Comparison of ENCODE assay signal across 23 mouse cellular contexts in the genomic region with DNA sequence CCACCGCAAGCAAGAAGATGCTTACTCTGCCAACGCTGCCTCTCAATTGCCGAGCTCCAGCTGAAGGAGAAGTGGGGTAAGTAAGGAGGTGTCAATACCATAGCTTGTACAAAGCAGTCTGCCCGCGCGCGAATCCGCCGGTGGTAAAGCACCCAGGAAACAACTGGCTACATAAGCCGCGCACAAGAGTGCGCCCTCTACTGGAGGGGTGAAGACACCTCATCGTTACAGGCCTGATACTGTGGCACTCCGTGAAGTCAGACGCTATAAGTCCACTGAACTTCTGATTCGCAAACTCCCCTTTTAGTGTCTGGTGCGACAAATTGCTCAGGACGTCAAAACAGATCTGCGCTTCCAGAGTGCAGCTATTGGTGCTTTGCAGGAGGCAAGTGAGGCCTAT. TPM values are rescaled to one million over a fixed set of nuclear protein-coding genes. Genes with fewer than 3 reads are reported as not detected.
A peak's percentile ranks its signal among the peaks of the same experiment; 100 is the strongest.
DNase-seq lines count a peak whose midpoint lies in the region; ATAC-seq and TF ChIP-seq lines count a peak whose summit lies in the region.
"Had no signal": no experiment of that assay in that cellular context is flagged by ENCODE, and none has a peak within 500 bp of the region (broad histone marks: within the 10 kb centered on the region; RNA-seq: fewer than 3 reads in every experiment).

No protein-coding gene starts in this region.

- no peak for ATAC-seq in lung, postnatal 0 days
- no peak for ATAC-seq in G1E (ENCODE audit: extremely low read depth, insufficient number of reproducible peaks, low FRiP score, poor library complexity, severe bottlenecking)
- ATAC-seq: forebrain, embryonic 13.5 days had no signal

- no peak overlapping the region for H3K27ac ChIP-seq in kidney, adult 2 months (ENCODE audit: insufficient read depth, low read depth, low read length)
- no peak overlapping the region for H3K27ac ChIP-seq in lung, postnatal 0 days (ENCODE audit: low read length)
- no peak overlapping the region for H3K27ac ChIP-seq in bone marrow macrophage, adult 2 months (ENCODE audit: insufficient read depth, low read depth, low read length)
- H3K27ac ChIP-seq: embryonic facial prominence, embryonic 10.5 days; forebrain, embryonic 13.5 days; limb, embryonic 13.5 days; neural tube, embryonic 12.5 days had no signal

- no peaks in the 10 kb centered on the region for H3K27me3 ChIP-seq in kidney, adult 2 months (replicated peaks; ENCODE audit: control insufficient read depth, insufficient read depth, low read length)
- no peaks in the 10 kb centered on the region for H3K27me3 ChIP-seq in lung, postnatal 0 days (replicated peaks; ENCODE audit: insufficient read depth, low read length)
- H3K27me3 ChIP-seq in G1E (ENCODE audit: insufficient read depth, low read length) = peaks cover 6% of the 10 kb centered on the region
- H3K27me3 ChIP-seq: forebrain, embryonic 13.5 days; limb, embryonic 13.5 days; neural tube, embryonic 12.5 days had no signal

- H3K36me3 ChIP-seq in kidney, adult 2 months (ENCODE audit: control insufficient read depth, insufficient read depth, low read length) = no peaks in the 10 kb centered on the region
- no peaks in the 10 kb centered on the region for H3K36me3 ChIP-seq in lung, postnatal 0 days (ENCODE audit: insufficient read depth, low read length)
- no peaks in the 10 kb centered on the region for H3K36me3 ChIP-seq in G1E (replicated peaks)
- H3K36me3 ChIP-seq: embryonic facial prominence, embryonic 10.5 days; limb, embryonic 13.5 days; neural tube, embryonic 12.5 days had no signal

- 0 out of 2 replicates have a peak, but pooled peaks have one; percentile 2 for TF ChIP-seq CTCF in kidney, adult 2 months (conservative IDR thresholded peaks at IDR 0.05; ENCODE audit: insufficient read depth, insufficient read length, low read depth, low read length)
- TF ChIP-seq CTCF in lung, postnatal 0 days (IDR thresholded peaks at IDR 0.05) = peak; percentile 14; the same call in 1 of the 2 replicates
- peak; percentile 13; the same call in 1 of the 2 replicates for TF ChIP-seq CTCF in G1E (IDR thresholded peaks at IDR 0.05; ENCODE audit: low read depth, low read length)
- peak; percentile 39; the same call in 1 of the 2 replicates for TF ChIP-seq CTCF in bone marrow macrophage, adult 2 months (IDR thresholded peaks at IDR 0.05; ENCODE audit: low read depth, low read length)

- DNase-seq in kidney, adult 2 months = no peak
- DNase-seq in kidney, postnatal 36 days = no peak
- no peak for DNase-seq in lung, postnatal 0 days (ENCODE audit: low spot score)
- no peak for DNase-seq in lung, postnatal 10 days
- no peak for DNase-seq in G1E (ENCODE audit: low spot score)
- no peak for DNase-seq in adrenal gland, postnatal 10 days
- no peak for DNase-seq in spleen, postnatal 10 days (ENCODE audit: low spot score in 2 of 2)
- DNase-seq: cerebellum, adult 11 months; cerebellum, postnatal 36 days; lung, adult 18-20 months; thymus, postnatal 25 days had no signal

- H3K9me3 ChIP-seq in lung, postnatal 0 days (ENCODE audit: low read length) = no peaks in the 10 kb centered on the region
- no peaks in the 10 kb centered on the region for H3K9me3 ChIP-seq in G1E (replicated peaks)
- H3K9me3 ChIP-seq: embryonic facial prominence, embryonic 10.5 days; forebrain, embryonic 13.5 days; limb, embryonic 13.5 days had no signal

- no peak overlapping the region for H3K4me3 ChIP-seq in kidney, adult 2 months (ENCODE audit: insufficient read depth, low read depth, low read length)
- no peak overlapping the region for H3K4me3 ChIP-seq in lung, postnatal 0 days (ENCODE audit: low read depth, low read length)
- no peak overlapping the region for H3K4me3 ChIP-seq in G1E (ENCODE audit: low read depth, low read length)
- no peak overlapping the region for H3K4me3 ChIP-seq in bone marrow macrophage, adult 2 months (ENCODE audit: insufficient read depth, low read length)
- H3K4me3 ChIP-seq: embryonic facial prominence, embryonic 10.5 days; forebrain, embryonic 13.5 days; limb, embryonic 13.5 days; neural tube, embryonic 12.5 days had no signal

- no peak overlapping the region for H3K9ac ChIP-seq in lung, postnatal 0 days (replicated peaks; ENCODE audit: low read depth)
- H3K9ac ChIP-seq: forebrain, embryonic 13.5 days; limb, embryonic 13.5 days; neural tube, embryonic 12.5 days had no signal

- H3K4me1 ChIP-seq in kidney, adult 2 months (ENCODE audit: control insufficient read depth, insufficient read depth, low read length) = no peaks in the 10 kb centered on the region
- H3K4me1 ChIP-seq in lung, postnatal 0 days (ENCODE audit: insufficient read depth, low read depth, low read length) = peaks cover 4% of the 10 kb centered on the region
- H3K4me1 ChIP-seq in G1E (ENCODE audit: insufficient read depth, low read depth, low read length) = no peaks in the 10 kb centered on the region
- no peaks in the 10 kb centered on the region for H3K4me1 ChIP-seq in bone marrow macrophage, adult 2 months (ENCODE audit: control insufficient read depth, insufficient read depth, low read length)
- H3K4me1 ChIP-seq: limb, embryonic 13.5 days had no signal

- TF ChIP-seq EP300 in lung, postnatal 0 days (IDR thresholded peaks at IDR 0.05) = no peak

- 89% methylated on average over 19 of the region's 19 CpGs for WGBS in kidney, adult 2 months
- WGBS in lung, postnatal 0 days = 81% methylated on average over 19 of the region's 19 CpGs

- H3K4me2 ChIP-seq in lung, postnatal 0 days (replicated peaks; ENCODE audit: low read depth, low read length) = no peak overlapping the region
- H3K4me2 ChIP-seq: forebrain, embryonic 13.5 days; limb, embryonic 13.5 days; neural tube, embryonic 12.5 days had no signal

- TF ChIP-seq POLR2A in kidney, adult 2 months (IDR thresholded peaks at IDR 0.05; ENCODE audit: low read depth, low read length) = no peak
- TF ChIP-seq POLR2A in bone marrow macrophage, adult 2 months (IDR thresholded peaks at IDR 0.05; ENCODE audit: borderline replicate concordance, low read depth, low read length) = no peak

RNA-seq across cellular contexts. Expression of gene Grifin, which starts 18.5 kb away (rescaled TPM):
- not detected in 2 replicates for polyA plus RNA-seq in kidney, adult 2 months (2012; rRNA removed)
- polyA plus RNA-seq in lung, postnatal 0 days (2015; fragmentation: Nextera tagmentation; extraction: Ambion mirVana) = not detected in 2 replicates
- total RNA-seq in G1E (2014; fragmentation: Nextera tagmentation) (not detected in 2 replicates), G1E (2017) (not detected in 2 replicates)
- not detected in 2 replicates for polyA plus RNA-seq in G1E (2012)
- polyA plus RNA-seq in bone marrow macrophage, adult 2 months (2012; ENCODE audit: insufficient read depth, insufficient read length, missing spikeins) = not detected in 2 replicates
- total RNA-seq in adrenal gland, postnatal 10 days (2021) = not detected
- total RNA-seq: gastrocnemius, adult 18-20 months; hematopoietic stem cell, adult 5-6 weeks; layer of hippocampus, adult 18-20 months; left cerebral cortex, postnatal 10 days; megakaryocyte, adult 5-6 weeks had no signal
- polyA plus RNA-seq: embryonic facial prominence, embryonic 10.5 days; heart, embryonic 14.5 days; kidney, embryonic 14.5 days; limb, embryonic 13.5 days; neural tube, embryonic 12.5 days had no signal

RNA-seq across cellular contexts. Expression of gene Chst12, which starts 41.0 kb away (rescaled TPM):
- polyA plus RNA-seq in kidney, adult 2 months (2012; rRNA removed) = 6.7 and 8.3 TPM in 2 replicates
- polyA plus RNA-seq in lung, postnatal 0 days (2015; fragmentation: Nextera tagmentation; extraction: Ambion mirVana) = 19.9 and 21.7 TPM in 2 replicates
- total RNA-seq in G1E (2014; fragmentation: Nextera tagmentation) (not detected in 2 replicates), G1E (2017) (0.16 and 0.17 TPM in 2 replicates)
- 0.34 and 0.36 TPM in 2 replicates for polyA plus RNA-seq in G1E (2012)
- 48.9 and 51.3 TPM in 2 replicates for polyA plus RNA-seq in bone marrow macrophage, adult 2 months (2012; ENCODE audit: insufficient read depth, insufficient read length, missing spikeins)
- total RNA-seq in adrenal gland, postnatal 10 days (2021) = 10 to 100 TPM; 10.9 to 13.9 TPM
